Mouse (Mus musculus) lung, embryonic 16.5 days (tissue): Measurements from ENCODE around the gene Prkd3. TPM values are rescaled to one million over a fixed set of nuclear protein-coding genes. Genes with fewer than 3 reads are reported as not detected.

Experiments
- ATAC-seq: fragments of 200-750 bp; cut with Nextera tagmentation; 2 replicates; pipeline ENCODE4 v1.8.0; 2017; ENCODE audit warnings: low read depth, mild to moderate bottlenecking, moderate library complexity
- H3K27ac ChIP-seq: fragments of 300-500 bp; sonication (generic); 2 replicates; pipeline ENCODE4 v1.5.1; 2014; ENCODE audit warnings: mild to moderate bottlenecking, control low read depth, low read length
- H3K27me3 ChIP-seq: fragments of 300-500 bp; sonication (generic); 2 replicates; pipeline ENCODE4 v1.6.1; 2014; ENCODE audit warnings: low read depth, low read length, mixed read lengths; ENCODE audit not compliant: control insufficient read depth, insufficient read depth
- H3K36me3 ChIP-seq: fragments of 300-500 bp; sonication (generic); 2 replicates; pipeline ENCODE4 v1.6.1; 2014; ENCODE audit warnings: low read length; ENCODE audit not compliant: control insufficient read depth, insufficient read depth
- H3K4me1 ChIP-seq: fragments of 300-500 bp; sonication (generic); replicated peaks from 2 replicates; pipeline ENCODE4 v1.6.1; 2014; ENCODE audit warnings: low read length, mixed read lengths; ENCODE audit not compliant: control insufficient read depth, insufficient read depth
- H3K4me2 ChIP-seq: fragments of 300-500 bp; sonication (generic); 2 replicates; pipeline ENCODE4 v1.6.1; 2014; ENCODE audit warnings: low read depth, low read length, control low read depth
- H3K4me3 ChIP-seq: fragments of 300-500 bp; sonication (generic); 2 replicates; pipeline ENCODE4 v1.5.1; 2014; ENCODE audit warnings: mild to moderate bottlenecking, low read length, control low read depth
- H3K9ac ChIP-seq: fragments of 300-500 bp; sonication (generic); 2 replicates; pipeline ENCODE4 v1.6.1; 2014; ENCODE audit warnings: low read length, control low read depth
- H3K9me3 ChIP-seq: fragments of 300-500 bp; sonication (generic); 2 replicates; pipeline ENCODE4 v1.6.1; 2016; ENCODE audit warnings: low read length; ENCODE audit not compliant: control insufficient read depth
- WGBS: fragments of 180-500 bp; shearing (Covaris S2); extraction: QIAGEN DNeasy Blood & Tissue Kit; methylation state at CpG from one replicate; pipeline ENCODE4 v1.1.7; 2014; 5-methylcytosine and 5-hydroxymethylcytosine counted together
- polyA plus RNA-seq: library from polyadenylated mRNA; unstranded; fragments of >200 nt; fragmentation: Nextera tagmentation; extraction: Ambion mirVana; gene quantifications from 2 replicates; pipeline ENCODE4 v1.2.1, GENCODE M21; 2015

Gene Prkd3
- polyA plus RNA-seq, 1 experiment from 2014 or later: 43.6 TPM

DNA sequence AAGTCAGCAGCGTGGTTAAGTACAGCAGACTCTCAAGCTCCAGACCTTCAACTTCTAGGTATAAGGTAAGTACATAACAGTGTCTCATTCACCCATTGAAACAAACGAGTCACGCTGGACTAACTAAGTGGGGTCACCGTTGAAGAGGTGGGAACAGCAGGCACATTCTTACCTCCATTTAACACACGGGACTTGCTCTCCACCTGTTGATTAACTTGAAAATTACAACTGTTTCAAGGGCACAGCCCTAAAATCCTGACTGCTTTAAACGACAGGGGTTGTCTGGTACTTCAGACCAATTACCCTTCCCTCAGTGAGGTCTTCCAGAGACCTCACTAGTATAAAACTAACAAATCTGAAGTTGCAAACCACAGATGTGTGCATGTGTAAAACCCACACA, 61.1 kb downstream of the Prkd3 start:
- no peak overlapping the region for H3K27ac ChIP-seq
- H3K4me2 ChIP-seq: no peak overlapping the region
- peaks cover 34% of the 10 kb centered on the region for H3K36me3 ChIP-seq
- H3K4me1 ChIP-seq: no peaks in the 10 kb centered on the region
- H3K27me3 ChIP-seq: no peaks in the 10 kb centered on the region
- no peaks in the 10 kb centered on the region for H3K9me3 ChIP-seq
- 65% methylated on average over 6 of the region's 6 CpGs for WGBS
- H3K9ac ChIP-seq: no peak overlapping the region
- no peak for ATAC-seq
- H3K4me3 ChIP-seq: no peak overlapping the region

DNA sequence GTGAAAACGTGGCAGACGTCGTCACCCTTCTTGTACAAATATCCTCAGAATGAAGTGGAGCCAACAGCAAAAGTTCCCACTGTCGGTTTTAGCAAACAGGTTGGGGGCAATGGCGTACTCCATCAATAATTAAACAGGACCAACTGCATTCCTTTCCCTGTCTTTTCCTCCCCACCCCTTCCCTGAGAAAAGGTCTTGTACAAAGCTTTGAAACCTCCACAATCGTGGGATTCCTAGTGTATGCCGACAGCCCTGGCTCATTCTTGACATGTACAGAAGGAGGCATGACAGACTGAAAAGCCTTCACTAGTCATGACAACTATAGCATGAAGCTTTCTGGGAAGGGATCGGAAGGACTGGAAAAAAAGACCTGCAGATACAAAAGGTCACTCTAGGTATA, 67.4 kb downstream of the Prkd3 start:
- H3K4me1 ChIP-seq: peaks cover 3% of the 10 kb centered on the region; the same call in 1 of the 2 replicates
- H3K27ac ChIP-seq: peak overlapping the region; percentile 74
- H3K4me3 ChIP-seq: no peak overlapping the region
- no peaks in the 10 kb centered on the region for H3K27me3 ChIP-seq
- H3K4me2 ChIP-seq: no peak overlapping the region
- peaks cover 40% of the 10 kb centered on the region for H3K36me3 ChIP-seq
- ATAC-seq: peak; percentile 86
- no peak overlapping the region for H3K9ac ChIP-seq
- WGBS: 60% methylated on average over 8 of the region's 8 CpGs
- H3K9me3 ChIP-seq: no peaks in the 10 kb centered on the region

DNA sequence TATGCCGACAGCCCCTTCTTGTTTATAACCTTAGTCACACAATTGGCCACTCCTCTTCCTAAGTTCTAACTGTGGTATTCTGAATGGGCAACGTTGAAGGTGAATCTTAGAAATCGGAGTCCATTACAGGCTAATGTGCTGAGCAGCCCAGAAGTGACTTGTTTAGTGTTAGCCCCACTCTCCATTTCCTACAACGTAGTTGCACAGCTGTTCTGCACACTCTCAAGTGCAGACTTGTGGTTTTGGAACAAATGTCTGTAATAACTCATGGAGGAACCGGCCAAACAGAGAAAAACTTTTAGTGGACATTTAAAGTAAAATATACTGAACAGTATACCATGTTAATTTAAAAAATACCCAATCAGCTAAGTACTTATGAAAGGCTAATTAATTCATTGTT, 68.5 kb downstream of the Prkd3 start:
- ATAC-seq: no peak
- WGBS: 76% methylated on average over 5 of the region's 5 CpGs
- no peak overlapping the region for H3K9ac ChIP-seq
- H3K9me3 ChIP-seq: no peaks in the 10 kb centered on the region
- no peaks in the 10 kb centered on the region for H3K27me3 ChIP-seq
- H3K27ac ChIP-seq: no peak overlapping the region
- no peak overlapping the region for H3K4me3 ChIP-seq
- H3K36me3 ChIP-seq: peaks cover 44% of the 10 kb centered on the region
- no peak overlapping the region for H3K4me2 ChIP-seq
- H3K4me1 ChIP-seq: peaks cover 3% of the 10 kb centered on the region; the same call in 1 of the 2 replicates

DNA sequence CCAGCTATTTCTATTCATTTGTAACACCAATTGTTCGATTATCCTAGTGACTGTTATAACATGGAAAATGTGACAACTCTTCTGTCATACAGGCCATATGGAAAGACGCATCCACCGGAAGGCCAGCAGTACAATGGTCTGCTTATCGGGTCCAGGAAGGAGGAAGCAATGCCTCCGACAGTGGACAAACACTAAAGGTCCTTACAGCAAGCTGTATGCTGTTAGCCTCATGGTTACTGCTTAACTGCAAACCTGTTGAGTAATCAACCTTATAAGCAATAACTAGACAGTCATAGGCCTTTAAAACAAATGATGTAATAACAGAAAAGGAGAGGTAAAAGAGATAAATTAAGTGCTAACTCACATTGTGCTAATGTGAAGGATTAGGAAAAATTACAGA, 69.4 kb downstream of the Prkd3 start:
- peaks cover 44% of the 10 kb centered on the region for H3K36me3 ChIP-seq
- peaks cover 3% of the 10 kb centered on the region; the same call in 1 of the 2 replicates for H3K4me1 ChIP-seq
- no peaks in the 10 kb centered on the region for H3K27me3 ChIP-seq
- 90% methylated on average over 5 of the region's 5 CpGs for WGBS
- no peaks in the 10 kb centered on the region for H3K9me3 ChIP-seq
- no peak overlapping the region for H3K4me3 ChIP-seq
- no peak overlapping the region for H3K27ac ChIP-seq
- ATAC-seq: no peak
- no peak overlapping the region for H3K9ac ChIP-seq
- H3K4me2 ChIP-seq: no peak overlapping the region

DNA sequence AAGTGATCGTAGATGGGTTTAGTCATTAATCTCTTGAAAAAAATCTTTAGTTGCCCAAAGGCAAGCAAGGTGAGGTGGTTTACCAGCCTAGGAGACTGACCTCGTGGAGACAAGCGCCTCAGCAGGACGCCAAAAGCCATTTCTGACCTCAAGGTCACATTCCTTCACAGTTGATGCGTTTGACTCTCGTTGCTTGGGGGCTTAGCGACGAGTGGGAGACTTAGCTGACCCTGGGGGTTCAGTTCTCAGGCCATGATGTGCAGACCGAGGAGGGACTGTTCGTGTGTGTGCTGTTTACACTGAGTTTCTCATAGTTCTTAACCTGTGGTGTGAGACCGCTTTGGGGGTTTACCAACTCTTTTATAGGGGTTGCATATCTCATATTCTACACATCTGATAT, 78.0 kb downstream of the Prkd3 start:
- ATAC-seq: no peak
- H3K9me3 ChIP-seq: no peaks in the 10 kb centered on the region
- H3K9ac ChIP-seq: no peak overlapping the region
- H3K27me3 ChIP-seq: no peaks in the 10 kb centered on the region
- no peak overlapping the region for H3K4me3 ChIP-seq
- H3K4me1 ChIP-seq: peaks cover 3% of the 10 kb centered on the region; the same call in 1 of the 2 replicates
- 44% methylated on average over 11 of the region's 11 CpGs for WGBS
- no peak overlapping the region for H3K4me2 ChIP-seq
- H3K36me3 ChIP-seq: peaks cover 10% of the 10 kb centered on the region; the same call in 1 of the 2 replicates
- no peak overlapping the region for H3K27ac ChIP-seq

DNA sequence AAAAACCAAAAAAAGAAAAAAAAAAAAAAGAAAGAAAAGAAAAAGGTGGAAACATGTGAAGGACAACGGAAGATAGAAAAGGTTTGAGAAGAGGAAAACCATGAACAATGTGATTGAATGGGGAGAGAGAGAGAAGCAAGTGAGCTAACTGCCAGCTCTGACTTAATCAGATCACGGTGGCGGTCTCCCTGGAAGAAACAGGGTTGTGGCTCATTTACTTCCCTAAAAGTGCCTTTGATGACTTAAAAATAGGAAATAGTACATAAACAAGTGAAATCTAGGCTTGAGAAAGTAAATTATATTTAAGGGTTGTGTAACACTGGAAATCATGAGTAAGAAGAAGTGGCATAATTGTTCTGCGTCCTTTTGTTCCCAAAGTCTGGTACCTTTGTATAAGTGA, 81.7 kb downstream of the Prkd3 start:
- H3K4me1 ChIP-seq: peaks cover 8% of the 10 kb centered on the region; the same call in 1 of the 2 replicates
- no peak overlapping the region for H3K9ac ChIP-seq
- no peak overlapping the region for H3K27ac ChIP-seq
- no peaks in the 10 kb centered on the region for H3K9me3 ChIP-seq
- H3K36me3 ChIP-seq: peaks cover 15% of the 10 kb centered on the region
- no peak overlapping the region for H3K4me3 ChIP-seq
- no peaks in the 10 kb centered on the region for H3K27me3 ChIP-seq
- no peak for ATAC-seq
- H3K4me2 ChIP-seq: no peak overlapping the region
- WGBS: 91% methylated on average over 4 of the region's 4 CpGs

DNA sequence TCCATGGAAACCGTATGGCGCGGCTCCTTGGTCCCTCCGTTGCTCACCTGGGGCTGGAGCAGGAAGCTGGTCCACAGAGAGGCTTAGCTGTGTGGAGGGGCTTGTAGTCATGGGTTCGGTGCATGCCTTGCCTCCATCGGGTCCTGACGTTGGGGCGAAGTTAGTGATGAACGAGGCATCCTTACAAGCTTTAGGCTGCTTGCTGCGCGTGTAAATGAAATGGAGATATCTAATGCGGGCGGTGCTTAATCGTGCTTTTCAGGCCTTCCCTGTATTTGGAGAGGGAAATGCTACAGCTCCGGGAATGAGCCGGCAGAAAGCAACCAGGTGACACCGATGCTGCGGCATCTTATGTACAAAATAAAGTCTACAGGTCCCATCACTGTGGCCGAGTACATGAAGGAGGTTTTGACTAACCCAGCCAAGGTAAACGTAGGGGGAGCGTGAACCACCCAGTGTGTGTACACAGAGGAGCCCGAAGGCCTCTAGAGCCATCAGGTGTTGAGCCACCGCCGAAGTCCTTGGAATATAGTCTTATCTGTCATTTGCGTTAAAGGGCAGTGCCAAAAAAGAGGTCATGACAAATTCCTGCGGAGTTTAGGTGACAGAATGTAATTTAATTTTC, 83.3 kb downstream of the Prkd3 start:
- H3K9me3 ChIP-seq: no peaks in the 10 kb centered on the region
- H3K9ac ChIP-seq: peak overlapping the region; percentile 81
- H3K27me3 ChIP-seq: no peaks in the 10 kb centered on the region
- H3K36me3 ChIP-seq: peaks cover 19% of the 10 kb centered on the region
- ATAC-seq: 0 out of 2 replicates have a peak, but pooled peaks have one; percentile 16
- peak overlapping the region; percentile 59 for H3K27ac ChIP-seq
- peak overlapping the region; percentile 79 for H3K4me3 ChIP-seq
- peak overlapping the region; percentile 62 for H3K4me2 ChIP-seq
- 5% methylated on average over 26 of the region's 26 CpGs for WGBS
- H3K4me1 ChIP-seq: peaks cover 8% of the 10 kb centered on the region; the same call in 1 of the 2 replicates

DNA sequence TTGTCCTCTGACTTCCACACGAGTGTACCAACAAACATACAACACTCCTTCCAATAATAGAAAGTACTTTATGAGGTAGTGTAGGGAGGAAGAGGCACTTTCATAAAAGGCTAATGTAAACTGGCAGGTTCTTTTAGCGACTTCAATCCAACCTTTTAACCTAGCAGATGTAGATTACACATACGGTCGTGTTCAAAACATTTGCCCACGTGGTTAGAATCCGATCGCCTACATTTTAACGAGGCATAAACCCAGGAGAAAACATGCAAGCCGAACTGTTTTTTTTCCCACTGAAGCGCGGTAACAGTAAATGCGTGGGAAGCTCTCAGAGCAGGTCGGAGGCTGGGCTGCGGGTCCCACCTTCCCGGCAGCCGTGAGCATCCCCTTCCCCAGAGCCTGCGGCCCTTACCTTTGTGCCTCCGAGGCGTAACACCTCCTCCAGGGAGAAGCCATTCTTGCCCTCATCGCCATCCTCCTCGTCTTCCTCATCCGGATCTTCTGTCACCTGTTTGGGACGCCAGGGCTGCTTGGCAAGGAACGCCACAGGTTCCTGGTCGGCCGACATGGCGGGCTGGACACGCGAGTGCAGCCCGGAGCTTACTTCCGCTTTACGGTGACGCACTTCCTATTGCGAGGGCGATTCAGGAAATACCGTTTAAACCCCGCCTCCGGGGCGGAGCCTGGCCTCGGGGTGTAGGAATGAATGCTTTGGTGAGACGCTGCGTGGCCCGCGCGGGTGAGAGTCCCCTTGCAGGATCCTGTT, 84.0 kb downstream of the Prkd3 start, which contains the start of the genes Cebpz and Ndufaf7:
Cebpz (minus strand) TSS at position 601 of the 763 bp plus-strand sequence.
Ndufaf7 (plus strand) TSS at position 671 of the 763 bp plus-strand sequence.
- Histone ChIP-seq H3K9me3 (no peaks in the 10 kb centered on the region), H3K36me3 (peaks cover 23% of the 10 kb centered on the region), H3K9ac (peak within 1 kb of the TSS; percentile 81), H3K27ac (peak within 1 kb of the TSS; percentile 59), H3K4me3 (peak within 1 kb of the TSS; percentile 79), H3K27me3 (no peaks in the 10 kb centered on the region), H3K4me2 (peak within 1 kb of the TSS; percentile 62), H3K4me1 (peaks cover 8% of the 10 kb centered on the region; the same call in 1 of the 2 replicates)
- under 1% methylated on average over 45 of the region's 45 CpGs for WGBS
- ATAC-seq: peak; percentile 100

DNA sequence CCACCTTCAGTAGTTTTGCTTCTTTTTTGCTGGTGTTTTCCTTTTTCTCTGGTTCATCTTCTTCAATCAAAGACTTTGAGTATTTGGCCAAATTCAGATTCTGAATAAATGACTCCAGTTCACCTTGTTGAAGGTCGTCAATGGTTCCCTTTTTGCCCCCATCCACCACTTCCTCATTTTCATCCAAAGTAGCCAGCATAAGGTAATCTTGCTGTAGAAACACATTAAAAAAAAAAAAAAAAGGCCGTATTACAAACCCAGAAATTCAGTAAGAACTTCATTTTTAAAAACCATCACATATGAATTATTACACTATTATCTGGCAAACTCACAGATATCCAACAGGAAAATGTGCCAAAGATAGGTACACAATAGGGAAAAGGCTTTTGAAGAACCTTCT, 84.8 kb downstream of the Prkd3 start:
- H3K4me1 ChIP-seq: peaks cover 8% of the 10 kb centered on the region; the same call in 1 of the 2 replicates
- H3K9ac ChIP-seq: peak overlapping the region; percentile 81; the same call in 1 of the 2 replicates
- no peak for ATAC-seq
- no peaks in the 10 kb centered on the region for H3K27me3 ChIP-seq
- H3K36me3 ChIP-seq: peaks cover 24% of the 10 kb centered on the region
- H3K9me3 ChIP-seq: no peaks in the 10 kb centered on the region
- H3K27ac ChIP-seq: no peak overlapping the region
- peak overlapping the region; percentile 79 for H3K4me3 ChIP-seq
- WGBS: 71% methylated on average over 2 of the region's 2 CpGs
- peak overlapping the region; percentile 62 for H3K4me2 ChIP-seq
